Mouse (Mus musculus): ENCODE results near the gene Hoxc4. TPM values are rescaled to one million over a fixed set of nuclear protein-coding genes. Genes with fewer than 3 reads are reported as not detected.

Hoxc4 gene
- polyA plus RNA-seq, 1 experiment from 2014 or later: 19.0 TPM

GRCm38 (mm10) chr15:103056396-103056795 is 37.7 kb downstream of the Hoxc4 start:
- no peak overlapping the region for H3K4me3 ChIP-seq (ENCODE audit: low read depth, low read length)
- ATAC-seq (ENCODE audit: low read depth): no peak
- peaks cover 70% of the 10 kb centered on the region for H3K4me1 ChIP-seq (ENCODE audit: control insufficient read depth, insufficient read depth, low read length)
- no peaks in the 10 kb centered on the region for H3K9me3 ChIP-seq (ENCODE audit: control insufficient read depth, low read length)
- H3K4me2 ChIP-seq (ENCODE audit: low read depth, low read length): peak overlapping the region; percentile 28; the same call in 1 of the 2 replicates
- H3K36me3 ChIP-seq (ENCODE audit: control insufficient read depth, insufficient read depth, low read length): no peaks in the 10 kb centered on the region
- H3K27me3 ChIP-seq (ENCODE audit: control insufficient read depth, insufficient read depth, low read length): no peaks in the 10 kb centered on the region
- peak overlapping the region; percentile 22; the same call in 1 of the 2 replicates for H3K27ac ChIP-seq (ENCODE audit: low read depth, low read length)
- no peak overlapping the region for H3K9ac ChIP-seq (replicated peaks; ENCODE audit: low read depth, low read length)
- WGBS: 15% methylated on average over 2 of the region's 2 CpGs

GRCm38 (mm10) chr15:103058715-103059114 is 40.0 kb downstream of the Hoxc4 start:
- Histone ChIP-seq H3K4me3 (ENCODE audit: low read depth, low read length) (peak overlapping the region; percentile 23), H3K4me1 (ENCODE audit: control insufficient read depth, insufficient read depth, low read length) (peaks cover 78% of the 10 kb centered on the region), H3K9ac (replicated peaks; ENCODE audit: low read depth, low read length) (peak overlapping the region; percentile 49; the same call in 1 of the 2 replicates), H3K4me2 (ENCODE audit: low read depth, low read length) (peak overlapping the region; percentile 41), H3K27me3 (ENCODE audit: control insufficient read depth, insufficient read depth, low read length) (no peaks in the 10 kb centered on the region), H3K9me3 (ENCODE audit: control insufficient read depth, low read length) (no peaks in the 10 kb centered on the region), H3K36me3 (ENCODE audit: control insufficient read depth, insufficient read depth, low read length) (no peaks in the 10 kb centered on the region), H3K27ac (ENCODE audit: low read depth, low read length) (peak overlapping the region; percentile 88)
- WGBS: 8% methylated on average over 12 of the region's 12 CpGs
- ATAC-seq (ENCODE audit: low read depth): no peak

- WGBS: under 1% methylated on average over 21 of the region's 21 CpGs
- peak overlapping the region; percentile 41 for H3K4me2 ChIP-seq (ENCODE audit: low read depth, low read length)
- H3K9ac ChIP-seq (replicated peaks; ENCODE audit: low read depth, low read length): peak overlapping the region; percentile 49
- no peaks in the 10 kb centered on the region for H3K36me3 ChIP-seq (ENCODE audit: control insufficient read depth, insufficient read depth, low read length)
- H3K27ac ChIP-seq (ENCODE audit: low read depth, low read length): peak overlapping the region; percentile 88
- peaks cover 72% of the 10 kb centered on the region for H3K4me1 ChIP-seq (ENCODE audit: control insufficient read depth, insufficient read depth, low read length)
- H3K27me3 ChIP-seq (ENCODE audit: control insufficient read depth, insufficient read depth, low read length): no peaks in the 10 kb centered on the region
- no peak for ATAC-seq (ENCODE audit: low read depth)
- H3K4me3 ChIP-seq (ENCODE audit: low read depth, low read length): peak overlapping the region; percentile 23
- H3K9me3 ChIP-seq (ENCODE audit: control insufficient read depth, low read length): no peaks in the 10 kb centered on the region
Observed at GRCm38 (mm10) chr15:103059393-103059992, 40.8 kb downstream of the Hoxc4 start.

- WGBS: 4% methylated on average over 11 of the region's 11 CpGs
Observed at GRCm38 (mm10) chr15:103060021-103060340, 41.2 kb downstream of the Hoxc4 start.

DNA sequence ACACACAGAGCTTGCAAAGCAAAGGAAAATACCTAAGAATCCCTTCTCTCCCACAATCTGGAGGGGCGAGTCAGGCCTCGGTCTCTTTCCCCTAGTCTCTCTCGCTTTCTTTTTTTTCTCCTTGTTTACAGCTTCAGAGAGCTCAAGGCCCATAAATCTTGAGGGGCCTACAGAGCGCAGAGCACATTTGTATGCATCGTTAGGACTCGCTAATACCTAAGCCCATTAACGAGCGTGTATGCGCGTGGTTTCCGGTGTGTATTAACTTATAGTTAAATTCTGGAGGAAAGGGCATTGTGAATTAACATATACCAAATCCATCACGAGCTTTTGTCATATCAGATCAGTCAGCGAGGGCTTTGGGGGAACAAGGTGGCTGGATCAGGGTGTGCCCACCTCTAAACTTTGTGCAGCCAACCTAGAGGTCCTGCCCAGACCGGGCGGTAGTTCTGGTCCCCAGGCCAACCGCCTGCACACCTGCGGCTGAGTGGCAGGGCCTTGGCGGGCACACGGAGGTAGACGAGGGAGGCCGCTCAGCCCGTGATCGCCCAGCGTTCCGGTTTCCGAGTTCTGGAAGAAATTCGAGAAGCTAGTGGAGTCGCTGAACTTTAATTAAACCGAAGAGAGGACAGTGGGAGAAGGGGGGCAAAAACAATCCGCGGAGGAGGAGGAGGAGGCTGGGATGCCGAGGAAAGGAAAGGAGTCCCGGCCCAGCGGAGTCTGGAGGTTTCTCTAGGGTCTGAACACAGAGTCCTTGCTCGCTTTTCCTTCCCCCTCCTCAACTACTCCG is 41.8 kb downstream of the Hoxc4 start:
- peak; percentile 67 for ATAC-seq (ENCODE audit: low read depth)
- Histone ChIP-seq H3K9ac (replicated peaks; ENCODE audit: low read depth, low read length) (peak overlapping the region; percentile 49), H3K27ac (ENCODE audit: low read depth, low read length) (peak overlapping the region; percentile 88), H3K4me3 (ENCODE audit: low read depth, low read length) (peak overlapping the region; percentile 23), H3K4me1 (ENCODE audit: control insufficient read depth, insufficient read depth, low read length) (peaks cover 69% of the 10 kb centered on the region), H3K36me3 (ENCODE audit: control insufficient read depth, insufficient read depth, low read length) (no peaks in the 10 kb centered on the region), H3K27me3 (ENCODE audit: control insufficient read depth, insufficient read depth, low read length) (no peaks in the 10 kb centered on the region), H3K9me3 (ENCODE audit: control insufficient read depth, low read length) (no peaks in the 10 kb centered on the region), H3K4me2 (ENCODE audit: low read depth, low read length) (peak overlapping the region; percentile 41)
- WGBS: 1% methylated on average over 36 of the region's 36 CpGs

More at GRCm38 (mm10) chr15:103060021-103060340, 41.2 kb downstream of the Hoxc4 start:
- H3K4me1 ChIP-seq (ENCODE audit: control insufficient read depth, insufficient read depth, low read length): peaks cover 69% of the 10 kb centered on the region
- peak overlapping the region; percentile 23 for H3K4me3 ChIP-seq (ENCODE audit: low read depth, low read length)
- H3K27me3 ChIP-seq (ENCODE audit: control insufficient read depth, insufficient read depth, low read length): no peaks in the 10 kb centered on the region
- no peaks in the 10 kb centered on the region for H3K9me3 ChIP-seq (ENCODE audit: control insufficient read depth, low read length)
- no peaks in the 10 kb centered on the region for H3K36me3 ChIP-seq (ENCODE audit: control insufficient read depth, insufficient read depth, low read length)
- H3K9ac ChIP-seq (replicated peaks; ENCODE audit: low read depth, low read length): peak overlapping the region; percentile 49
- H3K4me2 ChIP-seq (ENCODE audit: low read depth, low read length): peak overlapping the region; percentile 41
- peak overlapping the region; percentile 88 for H3K27ac ChIP-seq (ENCODE audit: low read depth, low read length)
- ATAC-seq (ENCODE audit: low read depth): peak; percentile 19; the same call in 1 of the 2 replicates

GRCm38 (mm10) chr15:103061131-103061825 is 42.5 kb downstream of the Hoxc4 start:
- H3K36me3 ChIP-seq (ENCODE audit: control insufficient read depth, insufficient read depth, low read length): no peaks in the 10 kb centered on the region
- peak overlapping the region; percentile 41 for H3K9ac ChIP-seq (replicated peaks; ENCODE audit: low read depth, low read length)
- ATAC-seq (ENCODE audit: low read depth): peak; percentile 25; the same call in 1 of the 2 replicates
- H3K27me3 ChIP-seq (ENCODE audit: control insufficient read depth, insufficient read depth, low read length): no peaks in the 10 kb centered on the region
- no peaks in the 10 kb centered on the region for H3K9me3 ChIP-seq (ENCODE audit: control insufficient read depth, low read length)
- peak overlapping the region; percentile 88 for H3K27ac ChIP-seq (ENCODE audit: low read depth, low read length)
- WGBS: 1% methylated on average over 30 of the region's 30 CpGs
- peak overlapping the region; percentile 1; the same call in 1 of the 2 replicates for H3K4me3 ChIP-seq (ENCODE audit: low read depth, low read length)
- peak overlapping the region; percentile 41 for H3K4me2 ChIP-seq (ENCODE audit: low read depth, low read length)
- peaks cover 69% of the 10 kb centered on the region for H3K4me1 ChIP-seq (ENCODE audit: control insufficient read depth, insufficient read depth, low read length)

DNA sequence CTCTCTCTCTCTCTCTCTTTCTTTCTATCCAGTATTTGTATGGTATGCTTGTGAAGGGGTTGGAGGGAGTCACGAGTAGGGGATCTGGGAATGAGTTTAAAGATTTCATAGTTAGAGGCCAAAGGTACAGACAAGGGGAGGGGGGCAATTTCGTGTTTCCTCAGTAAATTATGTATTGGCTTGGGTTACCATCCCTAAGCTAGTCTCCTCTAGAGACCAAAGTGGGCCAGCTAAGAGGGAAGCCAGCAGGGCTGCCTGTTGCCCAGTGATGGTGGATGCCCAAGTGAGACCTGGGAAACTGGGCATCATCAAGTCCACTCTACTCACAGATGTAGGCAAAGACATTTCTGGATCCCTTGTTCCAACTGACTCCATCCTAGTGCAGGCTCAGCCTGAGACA is 43.3 kb downstream of the Hoxc4 start:
- Histone ChIP-seq H3K27me3 (ENCODE audit: control insufficient read depth, insufficient read depth, low read length) (no peaks in the 10 kb centered on the region), H3K9ac (replicated peaks; ENCODE audit: low read depth, low read length) (no peak overlapping the region), H3K36me3 (ENCODE audit: control insufficient read depth, insufficient read depth, low read length) (no peaks in the 10 kb centered on the region), H3K4me2 (ENCODE audit: low read depth, low read length) (peak overlapping the region; percentile 41), H3K27ac (ENCODE audit: low read depth, low read length) (peak overlapping the region; percentile 88), H3K4me1 (ENCODE audit: control insufficient read depth, insufficient read depth, low read length) (peaks cover 63% of the 10 kb centered on the region), H3K9me3 (ENCODE audit: control insufficient read depth, low read length) (no peaks in the 10 kb centered on the region), H3K4me3 (ENCODE audit: low read depth, low read length) (no peak overlapping the region)
- no peak for ATAC-seq (ENCODE audit: low read depth)
- WGBS: 4% methylated on average over 2 of the region's 2 CpGs

- Histone ChIP-seq H3K36me3 (ENCODE audit: control insufficient read depth, insufficient read depth, low read length) (no peaks in the 10 kb centered on the region), H3K27ac (ENCODE audit: low read depth, low read length) (peak overlapping the region; percentile 16; the same call in 1 of the 2 replicates), H3K9ac (replicated peaks; ENCODE audit: low read depth, low read length) (no peak overlapping the region), H3K4me3 (ENCODE audit: low read depth, low read length) (no peak overlapping the region), H3K27me3 (ENCODE audit: control insufficient read depth, insufficient read depth, low read length) (no peaks in the 10 kb centered on the region), H3K4me2 (ENCODE audit: low read depth, low read length) (no peak overlapping the region), H3K4me1 (ENCODE audit: control insufficient read depth, insufficient read depth, low read length) (peaks cover 57% of the 10 kb centered on the region), H3K9me3 (ENCODE audit: control insufficient read depth, low read length) (no peaks in the 10 kb centered on the region)
- peak; percentile 49; the same call in 1 of the 2 replicates for ATAC-seq (ENCODE audit: low read depth)
- WGBS: 4% methylated on average over 7 of the region's 7 CpGs
Observed at GRCm38 (mm10) chr15:103065642-103066041, 46.9 kb downstream of the Hoxc4 start.

All from neural tube, embryonic 14.5 days (tissue).